Mouse (Mus musculus): ENCODE data around the gene Srpk2. TPM values are rescaled to one million over a fixed set of nuclear protein-coding genes. Genes with fewer than 3 reads are reported as not detected.

Srpk2 gene
- total and polyA plus RNA-seq, 2 experiments: 2.9 to 14.5 TPM

DNA sequence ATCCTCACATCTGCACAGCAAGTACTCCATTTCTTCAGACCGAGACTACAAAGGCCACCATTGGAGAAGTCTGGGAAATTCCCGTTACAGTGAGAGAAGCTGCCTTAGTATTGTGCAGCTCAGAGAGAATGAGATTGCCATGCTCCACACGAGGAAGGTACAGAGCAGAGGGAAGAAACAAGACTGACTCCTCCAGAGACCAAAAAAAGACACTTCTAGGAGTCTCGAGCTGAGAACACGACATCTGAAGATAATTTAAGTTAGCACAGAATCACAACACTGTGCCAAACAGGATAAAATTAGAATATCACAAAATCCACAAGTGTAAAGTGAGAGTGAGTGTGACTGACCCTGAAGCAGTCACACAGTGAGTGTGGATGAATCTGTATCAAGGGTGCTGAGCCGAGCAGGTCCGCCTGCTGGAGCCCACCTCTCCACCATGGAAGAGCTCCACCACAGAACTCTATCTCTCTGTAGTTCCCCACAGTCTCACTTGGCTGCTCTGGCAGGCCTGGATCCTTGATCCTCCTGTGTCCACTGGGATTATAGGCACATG is 152.8 kb downstream of the Srpk2 start:
- TF ChIP-seq POLR2A (IDR thresholded peaks at IDR 0.05; ENCODE audit: extremely low read depth, insufficient read depth, low read length) (no peak), CTCF (IDR thresholded peaks at IDR 0.05; ENCODE audit: low read depth, low read length) (no peak)
- no peak overlapping the region for H3K9ac ChIP-seq (ENCODE audit: low read depth, low read length)
- H3K36me3 ChIP-seq (ENCODE audit: control insufficient read depth, insufficient read depth, low read length): peaks cover 9% of the 10 kb centered on the region; the same call in 1 of the 2 replicates
- no peak for DNase-seq (ENCODE audit: extremely low read depth, low read depth, low spot score)
- H3K27me3 ChIP-seq (ENCODE audit: control insufficient read depth, insufficient read depth, low read length): no peaks in the 10 kb centered on the region
- no peaks in the 10 kb centered on the region; the same call in 1 of the 2 replicates for H3K79me2 ChIP-seq (ENCODE audit: control insufficient read depth, insufficient read depth, low read length)
- no peaks in the 10 kb centered on the region for H3K4me1 ChIP-seq (ENCODE audit: control insufficient read depth, insufficient read depth, low read length)
- no peak overlapping the region for H3K27ac ChIP-seq (replicated peaks; ENCODE audit: insufficient read depth, low read depth, low read length)
- H3K4me3 ChIP-seq (ENCODE audit: insufficient read depth, low read depth, low read length): no peak overlapping the region
- 89% methylated on average over 7 of the region's 7 CpGs for WGBS

DNA sequence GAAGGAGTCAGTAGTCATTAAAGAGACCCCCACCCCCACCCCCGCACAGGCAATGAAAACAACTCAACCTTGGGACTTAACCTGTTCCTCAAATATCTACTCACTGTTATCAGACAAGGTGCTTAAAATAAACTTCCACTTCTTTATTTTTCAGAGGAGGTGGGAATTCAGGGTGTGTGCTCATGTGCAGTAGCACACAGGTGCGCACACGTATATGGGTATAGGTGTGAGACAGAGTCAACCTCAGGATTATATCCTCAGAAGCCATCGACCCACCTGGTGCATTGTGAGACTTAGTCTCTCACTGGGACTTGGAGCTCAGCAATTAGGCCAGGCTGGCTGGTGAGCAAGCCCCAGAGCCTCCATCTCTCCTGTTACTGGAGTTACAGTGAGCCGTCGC is 153.3 kb downstream of the Srpk2 start:
- Histone ChIP-seq H3K36me3 (ENCODE audit: control insufficient read depth, insufficient read depth, low read length) (peaks cover 11% of the 10 kb centered on the region; the same call in 1 of the 2 replicates), H3K27me3 (ENCODE audit: control insufficient read depth, insufficient read depth, low read length) (no peaks in the 10 kb centered on the region), H3K9ac (ENCODE audit: low read depth, low read length) (no peak overlapping the region), H3K79me2 (ENCODE audit: control insufficient read depth, insufficient read depth, low read length) (no peaks in the 10 kb centered on the region; the same call in 1 of the 2 replicates), H3K4me3 (ENCODE audit: insufficient read depth, low read depth, low read length) (no peak overlapping the region), H3K27ac (replicated peaks; ENCODE audit: insufficient read depth, low read depth, low read length) (no peak overlapping the region), H3K4me1 (ENCODE audit: control insufficient read depth, insufficient read depth, low read length) (no peaks in the 10 kb centered on the region)
- DNase-seq (ENCODE audit: extremely low read depth, low read depth, low spot score): no peak
- TF ChIP-seq CTCF (IDR thresholded peaks at IDR 0.05; ENCODE audit: low read depth, low read length) (no peak), POLR2A (IDR thresholded peaks at IDR 0.05; ENCODE audit: extremely low read depth, insufficient read depth, low read length) (no peak)
- 98% methylated on average over 6 of the region's 6 CpGs for WGBS

DNA sequence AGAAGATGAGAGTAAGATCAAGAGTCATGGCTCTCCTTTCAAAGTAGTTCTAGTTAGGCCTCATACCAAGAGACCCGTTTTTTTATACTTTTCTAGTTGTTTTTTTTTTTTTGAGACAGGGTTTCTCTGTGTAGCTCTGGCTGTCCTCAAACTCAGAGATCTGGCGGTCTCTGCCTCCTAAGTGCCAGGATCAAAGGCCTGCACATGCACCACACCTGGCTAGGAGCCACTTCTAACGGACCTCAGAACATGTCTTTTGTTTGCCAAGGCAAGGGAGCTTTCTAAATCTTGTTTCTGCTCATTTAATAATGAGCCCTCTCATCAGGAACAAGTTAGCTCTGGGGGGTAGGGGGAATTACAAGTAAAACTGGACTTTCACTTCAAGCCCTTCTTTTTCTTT is 159.8 kb downstream of the Srpk2 start:
- Histone ChIP-seq H3K4me1 (ENCODE audit: control insufficient read depth, insufficient read depth, low read length) (no peaks in the 10 kb centered on the region), H3K36me3 (ENCODE audit: control insufficient read depth, insufficient read depth, low read length) (peaks cover 9% of the 10 kb centered on the region), H3K79me2 (ENCODE audit: control insufficient read depth, insufficient read depth, low read length) (no peaks in the 10 kb centered on the region), H3K27ac (replicated peaks; ENCODE audit: insufficient read depth, low read depth, low read length) (no peak overlapping the region), H3K27me3 (ENCODE audit: control insufficient read depth, insufficient read depth, low read length) (no peaks in the 10 kb centered on the region), H3K9ac (ENCODE audit: low read depth, low read length) (no peak overlapping the region), H3K4me3 (ENCODE audit: insufficient read depth, low read depth, low read length) (no peak overlapping the region)
- DNase-seq (ENCODE audit: extremely low read depth, low read depth, low spot score): peak; percentile 44
- WGBS: 54% methylated on average over 3 of the region's 3 CpGs
- TF ChIP-seq POLR2A (IDR thresholded peaks at IDR 0.05; ENCODE audit: extremely low read depth, insufficient read depth, low read length): no peak
- no peak for TF ChIP-seq CTCF (IDR thresholded peaks at IDR 0.05; ENCODE audit: low read depth, low read length)

- H3K27me3 ChIP-seq (ENCODE audit: control insufficient read depth, insufficient read depth, low read length): no peaks in the 10 kb centered on the region
- WGBS: 48% methylated on average over 3 of the region's 3 CpGs
- no peak overlapping the region for H3K9ac ChIP-seq (ENCODE audit: low read depth, low read length)
- DNase-seq (ENCODE audit: extremely low read depth, low read depth, low spot score): peak; percentile 67
- peaks cover under 1% of the 10 kb centered on the region; the same call in 1 of the 2 replicates for H3K4me1 ChIP-seq (ENCODE audit: control insufficient read depth, insufficient read depth, low read length)
- TF ChIP-seq POLR2A (IDR thresholded peaks at IDR 0.05; ENCODE audit: extremely low read depth, insufficient read depth, low read length): no peak
- no peak for TF ChIP-seq CTCF (IDR thresholded peaks at IDR 0.05; ENCODE audit: low read depth, low read length)
- H3K36me3 ChIP-seq (ENCODE audit: control insufficient read depth, insufficient read depth, low read length): peaks cover 9% of the 10 kb centered on the region
- no peak overlapping the region for H3K4me3 ChIP-seq (ENCODE audit: insufficient read depth, low read depth, low read length)
- H3K27ac ChIP-seq (replicated peaks; ENCODE audit: insufficient read depth, low read depth, low read length): no peak overlapping the region
- H3K79me2 ChIP-seq (ENCODE audit: control insufficient read depth, insufficient read depth, low read length): no peaks in the 10 kb centered on the region
Observed at GRCm38 (mm10) chr5:23523936-23524335, 160.5 kb downstream of the Srpk2 start.

DNA sequence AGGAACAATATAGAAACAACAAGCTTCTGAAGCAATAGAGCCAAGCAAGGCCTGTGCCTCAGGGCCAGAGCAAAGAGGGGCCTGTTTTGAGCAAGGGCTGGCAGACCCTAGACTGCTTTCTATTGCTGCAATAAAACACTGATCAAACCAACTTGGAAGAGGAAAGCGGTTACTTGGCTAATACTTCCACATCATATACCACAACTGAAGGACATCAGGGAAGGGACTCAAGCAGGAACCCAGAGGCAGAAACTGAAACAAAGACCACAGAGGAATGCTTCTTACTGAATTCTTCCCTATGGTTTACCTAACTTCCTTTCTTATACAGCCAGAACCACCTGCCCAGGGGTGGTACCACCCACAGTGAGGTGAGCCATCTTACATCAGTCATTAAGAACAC is 162.8 kb downstream of the Srpk2 start:
- Histone ChIP-seq H3K27me3 (ENCODE audit: control insufficient read depth, insufficient read depth, low read length) (no peaks in the 10 kb centered on the region), H3K79me2 (ENCODE audit: control insufficient read depth, insufficient read depth, low read length) (no peaks in the 10 kb centered on the region), H3K4me3 (ENCODE audit: insufficient read depth, low read depth, low read length) (no peak overlapping the region), H3K9ac (ENCODE audit: low read depth, low read length) (no peak overlapping the region), H3K36me3 (ENCODE audit: control insufficient read depth, insufficient read depth, low read length) (peaks cover 14% of the 10 kb centered on the region), H3K27ac (replicated peaks; ENCODE audit: insufficient read depth, low read depth, low read length) (no peak overlapping the region), H3K4me1 (ENCODE audit: control insufficient read depth, insufficient read depth, low read length) (peaks cover 4% of the 10 kb centered on the region; the same call in 1 of the 2 replicates)
- DNase-seq (ENCODE audit: extremely low read depth, low read depth, low spot score): no peak
- WGBS: 89% methylated on average over 1 of the region's 1 CpGs
- TF ChIP-seq CTCF (IDR thresholded peaks at IDR 0.05; ENCODE audit: low read depth, low read length): no peak
- no peak for TF ChIP-seq POLR2A (IDR thresholded peaks at IDR 0.05; ENCODE audit: extremely low read depth, insufficient read depth, low read length)

DNA sequence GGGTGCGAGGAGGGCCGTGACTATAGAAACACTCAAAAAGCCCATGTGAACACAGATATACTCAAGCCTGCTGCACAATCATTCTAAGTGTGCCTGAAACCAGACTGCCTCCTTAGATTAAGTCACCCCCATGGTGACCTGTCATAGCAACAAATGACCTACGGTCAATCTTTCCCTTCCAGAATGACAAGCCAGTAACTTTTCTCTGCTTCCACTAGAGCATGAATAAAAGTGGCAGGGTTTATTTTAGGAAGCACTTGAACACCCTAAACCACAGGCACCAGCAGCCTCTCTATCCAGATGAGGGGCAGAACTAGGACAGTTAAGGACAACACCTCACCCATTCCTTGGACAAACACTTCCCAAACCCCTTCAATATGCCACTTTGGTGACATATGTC is 164.7 kb downstream of the Srpk2 start:
- DNase-seq (ENCODE audit: extremely low read depth, low read depth, low spot score): no peak
- Histone ChIP-seq H3K9ac (ENCODE audit: low read depth, low read length) (no peak overlapping the region), H3K27me3 (ENCODE audit: control insufficient read depth, insufficient read depth, low read length) (no peaks in the 10 kb centered on the region), H3K4me1 (ENCODE audit: control insufficient read depth, insufficient read depth, low read length) (peaks cover 4% of the 10 kb centered on the region; the same call in 1 of the 2 replicates), H3K4me3 (ENCODE audit: insufficient read depth, low read depth, low read length) (no peak overlapping the region), H3K27ac (replicated peaks; ENCODE audit: insufficient read depth, low read depth, low read length) (no peak overlapping the region), H3K36me3 (ENCODE audit: control insufficient read depth, insufficient read depth, low read length) (peaks cover 7% of the 10 kb centered on the region), H3K79me2 (ENCODE audit: control insufficient read depth, insufficient read depth, low read length) (no peaks in the 10 kb centered on the region)
- TF ChIP-seq CTCF (IDR thresholded peaks at IDR 0.05; ENCODE audit: low read depth, low read length) (no peak), POLR2A (IDR thresholded peaks at IDR 0.05; ENCODE audit: extremely low read depth, insufficient read depth, low read length) (no peak)
- 94% methylated on average over 3 of the region's 3 CpGs for WGBS

Measured in liver, adult 2 months (tissue).